Mouse (Mus musculus) testis, adult 2 months (tissue): ENCODE measurements around the gene Immp2l. TPM values are rescaled to one million over a fixed set of nuclear protein-coding genes. Genes with fewer than 3 reads are reported as not detected.
"Not testable (repeated sequence)": the region's sequence is repeated elsewhere in the genome, so short reads cannot be mapped to it uniquely, and the experiment has no call there.

Source experiments
- H3K27ac ChIP-seq: fragments of 200-500 bp; 2 replicates; pipeline ENCODE4 v1.5.1; 2012; ENCODE audit warnings: low read depth, low read length; ENCODE audit not compliant: control insufficient read depth, insufficient read depth
- H3K27me3 ChIP-seq: fragments of 200-500 bp; 2 replicates; pipeline ENCODE4 v1.6.1; 2012; ENCODE audit warnings: mild to moderate bottlenecking, low read length, moderate library complexity; ENCODE audit not compliant: control insufficient read depth, insufficient read depth
- H3K36me3 ChIP-seq: fragments of 200-500 bp; 2 replicates; pipeline ENCODE4 v1.6.1; 2012; ENCODE audit warnings: mild to moderate bottlenecking, low read length; ENCODE audit not compliant: control insufficient read depth, insufficient read depth
- H3K4me1 ChIP-seq: fragments of 200-500 bp; 2 replicates; pipeline ENCODE4 v1.6.1; 2012; ENCODE audit warnings: low read length; ENCODE audit not compliant: control insufficient read depth, insufficient read depth
- H3K4me3 ChIP-seq: fragments of 200-500 bp; 2 replicates; pipeline ENCODE4 v1.5.1; 2012; ENCODE audit warnings: low read depth, mild to moderate bottlenecking, low read length, moderate library complexity, mixed read lengths; ENCODE audit not compliant: control insufficient read depth
- CTCF ChIP-seq: fragments of 200-500 bp; IDR thresholded peaks from 2 replicates; pipeline ENCODE4 v1.5.1; 2012; ENCODE audit warnings: low read depth, mild to moderate bottlenecking, inconsistent platforms, low read length, moderate library complexity; ENCODE audit not compliant: control insufficient read depth, insufficient read depth, insufficient replicate concordance
- POLR2A ChIP-seq: fragments of 200-500 bp; IDR thresholded peaks from 2 replicates; pipeline ENCODE4 v1.6.1; 2012; ENCODE audit warnings: low read depth, mild to moderate bottlenecking, inconsistent platforms, low read length, moderate library complexity; ENCODE audit not compliant: control insufficient read depth
- polyA plus RNA-seq: library from polyadenylated mRNA; depleted of rRNA; stranded (reverse); fragments of >200 nt; gene quantifications from 2 replicates; pipeline ENCODE4 v1.2.3, GENCODE M21; 2012

Immp2l gene
- polyA plus RNA-seq, 1 experiment: 45.4 TPM

GRCm38 (mm10) chr12:41729780-41730179 lies 705.9 kb downstream of the Immp2l start:
- TF ChIP-seq POLR2A (no peak), CTCF (no peak)
- Histone ChIP-seq H3K27ac (no peak overlapping the region), H3K27me3 (no peaks in the 10 kb centered on the region), H3K36me3 (no peaks in the 10 kb centered on the region), H3K4me3 (no peak overlapping the region), H3K4me1 (no peaks in the 10 kb centered on the region)

GRCm38 (mm10) chr12:41733168-41733567 lies 709.3 kb downstream of the Immp2l start:
- H3K4me1 ChIP-seq: no peaks in the 10 kb centered on the region
- H3K27me3 ChIP-seq: no peaks in the 10 kb centered on the region
- no peak overlapping the region for H3K4me3 ChIP-seq
- TF ChIP-seq CTCF: no peak
- H3K27ac ChIP-seq: no peak overlapping the region
- H3K36me3 ChIP-seq: no peaks in the 10 kb centered on the region

- Histone ChIP-seq H3K4me1 (no peaks in the 10 kb centered on the region), H3K4me3 (no peak overlapping the region), H3K27me3 (no peaks in the 10 kb centered on the region), H3K27ac (no peak overlapping the region), H3K36me3 (no peaks in the 10 kb centered on the region)
- TF ChIP-seq CTCF: no peak
- TF ChIP-seq POLR2A: no peak
Measured at GRCm38 (mm10) chr12:41742887-41743286, 719.0 kb downstream of the Immp2l start.

- no peaks in the 10 kb centered on the region for H3K36me3 ChIP-seq
- H3K4me3 ChIP-seq: no peak overlapping the region
- H3K27me3 ChIP-seq: no peaks in the 10 kb centered on the region
- no peak overlapping the region for H3K27ac ChIP-seq
- no peak for TF ChIP-seq POLR2A
- TF ChIP-seq CTCF: no peak
- H3K4me1 ChIP-seq: no peaks in the 10 kb centered on the region
Measured at GRCm38 (mm10) chr12:41763396-41763795, 739.5 kb downstream of the Immp2l start.

- Histone ChIP-seq H3K4me3 (no peak overlapping the region), H3K27ac (no peak overlapping the region), H3K4me1 (no peaks in the 10 kb centered on the region; the same call in 1 of the 2 replicates), H3K36me3 (no peaks in the 10 kb centered on the region), H3K27me3 (no peaks in the 10 kb centered on the region)
- no peak for TF ChIP-seq POLR2A
- no peak for TF ChIP-seq CTCF
Measured at GRCm38 (mm10) chr12:41773961-41774360, 750.1 kb downstream of the Immp2l start.

- no peaks in the 10 kb centered on the region for H3K27me3 ChIP-seq
- no peak overlapping the region for H3K27ac ChIP-seq
- no peak overlapping the region for H3K4me3 ChIP-seq
- no peaks in the 10 kb centered on the region for H3K36me3 ChIP-seq
- H3K4me1 ChIP-seq: no peaks in the 10 kb centered on the region; the same call in 1 of the 2 replicates
- no peak for TF ChIP-seq POLR2A
- TF ChIP-seq CTCF: no peak
Measured at GRCm38 (mm10) chr12:41774623-41775323, 750.9 kb downstream of the Immp2l start.

GRCm38 (mm10) chr12:41777762-41778161 lies 753.9 kb downstream of the Immp2l start:
- H3K36me3 ChIP-seq, H3K4me1 ChIP-seq, H3K4me3 ChIP-seq, H3K27ac ChIP-seq, H3K27me3 ChIP-seq: not testable (repeated sequence)

GRCm38 (mm10) chr12:41793681-41794080 lies 769.8 kb downstream of the Immp2l start:
- not testable (repeated sequence) for H3K27me3 ChIP-seq, H3K27ac ChIP-seq

More at GRCm38 (mm10) chr12:41793681-41794080, 769.8 kb downstream of the Immp2l start:
- H3K4me3 ChIP-seq, H3K36me3 ChIP-seq, H3K4me1 ChIP-seq: not testable (repeated sequence)
